Mouse (Mus musculus): ENCODE results near the gene A230050P20Rik. TPM values are rescaled to one million over a fixed set of nuclear protein-coding genes. Genes with fewer than 3 reads are reported as not detected.

Gene A230050P20Rik
- polyA plus RNA-seq, 1 experiment: 95.9 TPM

DNA sequence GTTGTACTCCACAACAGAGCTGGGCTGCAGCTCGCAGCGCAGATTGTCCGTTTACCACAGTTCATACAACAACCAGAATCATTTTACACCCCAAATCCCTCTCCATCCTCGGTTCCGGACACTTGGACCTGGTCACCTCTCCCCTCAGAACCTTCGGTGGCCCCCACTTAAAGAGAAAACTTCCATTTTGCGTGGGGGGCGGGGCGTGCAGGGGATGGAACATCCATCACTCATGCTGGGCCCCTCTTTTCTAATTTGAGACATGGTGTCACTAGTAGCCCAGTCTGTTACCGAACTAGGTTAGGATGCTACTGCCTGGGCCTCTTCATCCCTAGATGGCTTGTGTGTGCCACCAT, 10.2 kb downstream of the A230050P20Rik start:
- WGBS: 15% methylated on average over 10 of the region's 10 CpGs
- Histone ChIP-seq H3K4me3 (replicated peaks; ENCODE audit: extremely low read depth, low read depth, low read length) (peak overlapping the region; percentile 52), H3K4me1 (ENCODE audit: control insufficient read depth, insufficient read depth, low read length) (peaks cover 4% of the 10 kb centered on the region; the same call in 1 of the 2 replicates)
- DNase-seq: no peak
- TF ChIP-seq CTCF (IDR thresholded peaks at IDR 0.05; ENCODE audit: insufficient read depth, low read length) (no peak), POLR2A (IDR thresholded peaks at IDR 0.05; ENCODE audit: borderline replicate concordance, extremely low read depth, low read depth, low read length) (no peak)

DNA sequence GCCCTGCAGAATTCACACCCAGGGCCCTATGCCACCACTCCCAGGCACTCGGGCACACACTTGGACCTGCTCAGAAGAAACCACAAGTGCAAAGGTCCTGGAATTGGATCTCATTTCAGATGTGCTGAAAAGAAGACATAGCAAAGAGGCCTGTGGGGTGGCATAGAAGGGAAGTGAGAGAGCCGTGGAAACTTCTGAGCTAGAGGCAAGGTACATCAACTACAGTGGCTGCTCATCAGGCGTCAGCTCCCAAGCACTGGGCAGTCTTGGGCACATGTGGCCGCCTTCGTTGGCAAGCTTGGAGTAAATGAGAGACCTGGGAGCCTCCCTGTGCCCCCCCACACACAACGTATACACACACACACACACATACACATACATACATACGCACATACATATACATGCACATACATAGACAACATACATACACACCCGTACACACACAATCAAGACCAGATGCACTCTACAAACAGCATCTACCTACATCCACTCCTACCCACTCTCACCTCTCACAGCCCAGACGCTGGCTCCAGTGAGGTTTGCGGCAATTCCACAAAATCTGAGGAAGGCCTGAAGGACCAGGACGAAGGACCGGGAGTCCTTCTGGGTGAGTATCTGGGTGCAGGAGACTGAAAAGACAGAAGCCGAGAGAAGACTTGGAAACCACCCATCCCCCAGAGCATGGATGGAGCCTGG, 10.8 kb downstream of the A230050P20Rik start, which contains the start of gene Angptl6:
Angptl6 (minus strand) TSS at position 631 of the 696 bp plus-strand sequence.
- no peak for DNase-seq
- Histone ChIP-seq H3K4me3 (replicated peaks; ENCODE audit: extremely low read depth, low read depth, low read length) (peak within 1 kb of the TSS; percentile 52), H3K4me1 (ENCODE audit: control insufficient read depth, insufficient read depth, low read length) (peaks cover 4% of the 10 kb centered on the region; the same call in 1 of the 2 replicates)
- TF ChIP-seq CTCF (IDR thresholded peaks at IDR 0.05; ENCODE audit: insufficient read depth, low read length) (no peak), POLR2A (IDR thresholded peaks at IDR 0.05; ENCODE audit: borderline replicate concordance, extremely low read depth, low read depth, low read length) (no peak)
- 81% methylated on average over 13 of the region's 13 CpGs for WGBS

DNA sequence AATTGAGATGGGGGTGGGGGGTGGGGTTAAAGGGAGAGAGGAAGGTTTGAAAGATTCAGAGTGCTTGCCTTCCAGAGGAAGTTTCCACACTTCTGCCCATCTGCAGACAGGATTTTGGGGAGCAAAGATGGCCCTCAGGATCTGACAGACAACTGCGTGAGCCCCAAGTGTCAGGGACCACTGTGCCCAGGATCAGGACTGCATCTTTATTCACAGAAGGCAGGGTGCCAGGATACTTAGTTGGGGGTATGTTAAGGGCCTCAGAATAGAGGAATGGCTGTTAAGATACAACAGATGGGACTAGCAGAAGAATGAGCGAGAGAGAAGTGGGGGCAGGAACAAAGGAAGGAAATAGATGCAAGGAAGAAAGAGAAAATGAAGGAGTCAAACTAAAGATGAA, 18.1 kb downstream of the A230050P20Rik start:
- WGBS: 96% methylated on average over 2 of the region's 2 CpGs
- no peak for TF ChIP-seq CTCF (IDR thresholded peaks at IDR 0.05; ENCODE audit: insufficient read depth, low read length)
- TF ChIP-seq POLR2A (IDR thresholded peaks at IDR 0.05; ENCODE audit: borderline replicate concordance, extremely low read depth, low read depth, low read length): no peak
- no peak for DNase-seq
- H3K4me3 ChIP-seq (replicated peaks; ENCODE audit: extremely low read depth, low read depth, low read length): no peak overlapping the region
- no peaks in the 10 kb centered on the region; the same call in 1 of the 2 replicates for H3K4me1 ChIP-seq (ENCODE audit: control insufficient read depth, insufficient read depth, low read length)

DNA sequence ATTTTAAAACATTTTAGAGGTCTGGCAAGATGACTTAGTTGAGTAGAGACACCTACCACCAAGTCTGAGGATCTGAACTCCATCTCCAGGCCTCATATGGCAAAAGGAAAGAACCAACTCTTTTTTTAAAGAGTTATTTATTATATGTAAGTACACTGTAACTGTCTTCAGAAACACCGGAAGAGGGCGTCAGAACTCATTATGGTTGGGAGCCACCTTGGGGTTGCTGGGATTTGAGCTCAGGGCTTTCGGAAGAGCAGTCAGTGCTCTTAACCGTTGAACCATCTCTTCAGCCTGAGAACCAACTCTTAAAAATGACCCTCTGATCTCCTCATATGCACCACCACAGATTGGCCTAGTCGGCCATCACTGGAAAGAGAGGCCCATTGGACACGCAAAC, 18.7 kb downstream of the A230050P20Rik start:
- 90% methylated on average over 6 of the region's 6 CpGs for WGBS
- no peak overlapping the region for H3K4me3 ChIP-seq (replicated peaks; ENCODE audit: extremely low read depth, low read depth, low read length)
- DNase-seq: no peak
- no peaks in the 10 kb centered on the region; the same call in 1 of the 2 replicates for H3K4me1 ChIP-seq (ENCODE audit: control insufficient read depth, insufficient read depth, low read length)
- TF ChIP-seq POLR2A (IDR thresholded peaks at IDR 0.05; ENCODE audit: borderline replicate concordance, extremely low read depth, low read depth, low read length) (no peak), CTCF (IDR thresholded peaks at IDR 0.05; ENCODE audit: insufficient read depth, low read length) (no peak)

DNA sequence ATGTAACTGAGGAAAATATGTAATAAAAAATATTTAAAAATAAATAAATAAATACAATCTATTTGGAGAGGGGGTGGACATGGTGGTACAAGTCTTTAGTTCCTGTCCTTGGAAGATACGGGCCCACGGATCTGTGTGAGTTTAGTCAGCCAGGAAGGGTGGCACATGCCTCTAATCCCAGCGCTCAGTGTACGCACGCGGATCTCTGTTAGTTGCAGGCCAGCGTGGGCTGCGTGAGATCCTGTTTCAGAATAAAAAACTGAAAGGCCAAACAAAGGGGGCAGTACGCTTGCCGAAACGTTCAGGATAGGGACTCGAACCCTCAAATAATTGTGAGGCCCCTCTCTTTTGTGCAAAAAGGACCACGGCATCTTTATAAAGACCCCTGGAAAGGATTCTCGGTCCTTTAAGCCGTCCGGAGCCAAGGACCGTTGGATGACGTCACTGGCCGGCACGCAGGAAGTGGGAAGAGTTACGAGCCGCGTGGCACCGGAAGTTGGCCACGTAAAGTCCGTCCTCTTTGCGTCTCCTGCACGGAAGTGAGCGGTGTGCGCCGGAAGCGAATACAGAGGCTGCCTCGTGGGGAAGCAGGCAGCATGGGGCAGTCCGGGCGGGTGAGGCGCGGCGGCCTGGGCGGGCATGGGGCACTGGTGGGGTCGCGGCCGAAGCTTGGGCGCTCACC, 19.4 kb downstream of the A230050P20Rik start, which contains the start of gene Ppan:
Ppan (plus strand) TSS at position 472 of the 682 bp plus-strand sequence.
- TF ChIP-seq CTCF (IDR thresholded peaks at IDR 0.05; ENCODE audit: insufficient read depth, low read length) (no peak), POLR2A (IDR thresholded peaks at IDR 0.05; ENCODE audit: borderline replicate concordance, extremely low read depth, low read depth, low read length) (peak; percentile 82)
- WGBS: under 1% methylated on average over 43 of the region's 43 CpGs
- H3K4me3 ChIP-seq (replicated peaks; ENCODE audit: extremely low read depth, low read depth, low read length): peak within 1 kb of the TSS; percentile 74
- DNase-seq: peak; percentile 94
- H3K4me1 ChIP-seq (ENCODE audit: control insufficient read depth, insufficient read depth, low read length): no peaks in the 10 kb centered on the region; the same call in 1 of the 2 replicates

DNA sequence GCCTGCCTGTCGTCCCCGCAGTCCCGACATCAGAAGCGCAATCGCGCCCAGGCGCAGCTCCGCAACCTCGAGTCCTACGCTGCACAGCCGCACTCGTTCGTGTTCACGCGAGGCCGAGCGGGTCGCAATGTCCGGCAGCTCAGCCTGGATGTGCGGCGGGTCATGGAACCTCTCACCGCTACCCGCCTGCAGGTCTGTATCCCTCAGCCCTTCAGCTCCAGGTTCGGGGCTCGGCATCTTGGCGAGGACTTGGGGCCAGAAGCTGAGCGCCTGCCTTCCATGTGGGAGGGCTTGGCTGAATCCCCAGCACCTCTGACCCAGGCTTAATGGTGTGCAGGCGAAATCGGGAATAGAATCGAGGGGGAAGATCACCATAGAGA, 19.9 kb downstream of the A230050P20Rik start:
- no peak for DNase-seq
- H3K4me1 ChIP-seq (ENCODE audit: control insufficient read depth, insufficient read depth, low read length): no peaks in the 10 kb centered on the region; the same call in 1 of the 2 replicates
- peak overlapping the region; percentile 74 for H3K4me3 ChIP-seq (replicated peaks; ENCODE audit: extremely low read depth, low read depth, low read length)
- 1% methylated on average over 30 of the region's 30 CpGs for WGBS
- TF ChIP-seq POLR2A (IDR thresholded peaks at IDR 0.05; ENCODE audit: borderline replicate concordance, extremely low read depth, low read depth, low read length) (no peak), CTCF (IDR thresholded peaks at IDR 0.05; ENCODE audit: insufficient read depth, low read length) (no peak)

DNA sequence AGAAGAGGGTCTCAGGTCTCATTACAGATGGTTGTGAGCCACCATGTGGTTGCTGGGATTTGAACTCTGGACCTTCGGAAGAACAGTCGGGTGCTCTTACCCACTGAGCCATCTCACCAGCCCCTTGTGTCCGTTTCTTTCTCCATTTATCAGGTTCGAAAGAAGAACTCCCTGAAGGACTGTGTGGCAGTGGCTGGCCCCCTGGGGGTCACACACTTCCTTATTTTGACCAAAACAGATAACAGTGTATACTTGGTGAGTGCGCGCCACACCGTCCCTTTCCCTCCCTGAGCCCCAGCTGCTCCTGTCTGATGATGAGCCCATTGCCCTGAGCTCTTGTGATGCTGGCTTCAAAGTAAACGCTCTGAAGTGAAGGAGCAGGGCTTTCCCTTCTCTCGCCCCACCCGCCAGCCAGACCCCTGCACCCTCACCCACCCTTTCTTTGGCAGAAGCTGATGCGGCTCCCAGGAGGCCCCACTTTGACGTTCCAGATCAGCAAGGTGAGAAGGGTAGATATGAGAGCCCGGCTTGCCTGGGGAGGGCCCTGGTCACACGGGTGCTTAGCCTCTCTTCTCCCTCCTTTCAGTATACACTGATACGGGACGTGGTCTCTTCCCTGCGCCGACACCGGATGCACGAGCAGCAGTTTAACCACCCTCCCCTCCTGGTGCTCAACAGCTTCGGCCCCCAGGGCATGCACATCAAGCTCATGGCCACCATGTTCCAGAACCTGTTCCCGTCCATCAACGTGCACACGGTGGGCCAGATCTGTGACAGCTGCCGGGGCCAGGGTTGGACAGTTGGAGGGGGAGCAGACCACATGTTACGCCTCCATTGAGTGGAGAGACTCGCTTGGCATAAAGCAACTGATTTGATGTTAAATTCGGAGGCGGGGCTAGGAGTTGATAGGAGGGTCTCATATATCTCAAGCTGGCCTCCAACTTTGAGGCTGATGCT, 21.0 kb downstream of the A230050P20Rik start:
- no peak for DNase-seq
- Histone ChIP-seq H3K4me1 (ENCODE audit: control insufficient read depth, insufficient read depth, low read length) (no peaks in the 10 kb centered on the region; the same call in 1 of the 2 replicates), H3K4me3 (replicated peaks; ENCODE audit: extremely low read depth, low read depth, low read length) (no peak overlapping the region)
- WGBS: 78% methylated on average over 29 of the region's 29 CpGs
- TF ChIP-seq CTCF (IDR thresholded peaks at IDR 0.05; ENCODE audit: insufficient read depth, low read length) (no peak), POLR2A (IDR thresholded peaks at IDR 0.05; ENCODE audit: borderline replicate concordance, extremely low read depth, low read depth, low read length) (no peak)

DNA sequence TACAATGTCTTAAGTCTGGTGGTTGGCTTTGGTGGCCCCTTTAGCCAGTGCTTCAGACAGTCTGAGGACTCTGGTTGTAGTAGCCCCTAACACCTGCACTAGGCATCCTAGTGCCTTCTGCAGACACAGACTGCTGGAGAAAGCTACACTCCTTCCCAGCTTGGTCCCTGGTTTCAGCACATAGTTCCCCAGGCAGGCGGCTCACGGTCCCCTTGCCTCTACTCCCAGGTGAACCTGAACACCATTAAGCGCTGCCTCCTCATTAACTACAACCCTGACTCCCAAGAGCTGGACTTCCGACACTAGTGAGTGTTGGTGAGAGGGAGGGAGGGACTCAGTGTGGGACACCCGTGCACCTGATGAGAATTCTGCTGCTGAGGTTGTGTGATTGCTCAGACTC, 22.0 kb downstream of the A230050P20Rik start:
- 87% methylated on average over 5 of the region's 5 CpGs for WGBS
- H3K4me3 ChIP-seq (replicated peaks; ENCODE audit: extremely low read depth, low read depth, low read length): no peak overlapping the region
- no peaks in the 10 kb centered on the region; the same call in 1 of the 2 replicates for H3K4me1 ChIP-seq (ENCODE audit: control insufficient read depth, insufficient read depth, low read length)
- no peak for DNase-seq
- TF ChIP-seq POLR2A (IDR thresholded peaks at IDR 0.05; ENCODE audit: borderline replicate concordance, extremely low read depth, low read depth, low read length) (no peak), CTCF (IDR thresholded peaks at IDR 0.05; ENCODE audit: insufficient read depth, low read length) (no peak)

All from lung, adult 2 months (tissue).